Mouse (Mus musculus): ENCODE data around the gene Dap. TPM values are rescaled to one million over a fixed set of nuclear protein-coding genes. Genes with fewer than 3 reads are reported as not detected.

Dap gene
- polyA plus RNA-seq, 1 experiment from 2014 or later: 50.9 TPM

DNA sequence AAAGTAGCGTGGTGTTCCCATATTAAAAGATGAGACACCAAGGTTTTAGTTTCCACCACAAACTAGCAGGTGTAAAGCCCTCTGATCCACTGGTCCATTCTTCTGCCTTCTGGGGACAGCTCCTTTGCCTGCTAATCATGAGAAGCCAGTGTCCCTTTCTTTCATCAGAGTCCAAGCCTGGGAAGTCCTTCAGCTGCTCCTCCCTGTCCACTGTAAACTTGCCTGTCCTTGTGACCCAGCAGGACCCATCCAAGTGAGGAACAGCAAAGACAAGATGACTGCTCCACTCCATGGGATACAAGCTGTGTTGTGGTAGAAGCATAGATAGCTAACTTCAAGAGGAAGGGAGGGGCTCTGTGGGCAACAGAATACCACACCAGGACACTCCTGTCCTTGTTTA is 8.9 kb downstream of the Dap start:
- Histone ChIP-seq H3K27me3 (ENCODE audit: control insufficient read depth, insufficient read depth, low read length) (no peaks in the 10 kb centered on the region), H3K9ac (ENCODE audit: low read depth, low read length) (no peak overlapping the region), H3K4me3 (ENCODE audit: low read depth, low read length) (no peak overlapping the region), H3K9me3 (ENCODE audit: control insufficient read depth, low read length) (no peaks in the 10 kb centered on the region), H3K36me3 (ENCODE audit: control insufficient read depth, insufficient read depth, low read length) (no peaks in the 10 kb centered on the region), H3K27ac (ENCODE audit: low read depth, low read length) (no peak overlapping the region), H3K4me1 (replicated peaks; ENCODE audit: control insufficient read depth, insufficient read depth, low read length) (no peaks in the 10 kb centered on the region), H3K4me2 (replicated peaks; ENCODE audit: low read depth, low read length) (no peak overlapping the region)
- no peak for DNase-seq (ENCODE audit: low spot score)
- 89% methylated on average over 1 of the region's 1 CpGs for WGBS
- no peak for ATAC-seq (ENCODE audit: low FRiP score)

- no peak overlapping the region for H3K4me2 ChIP-seq (replicated peaks; ENCODE audit: low read depth, low read length)
- H3K4me1 ChIP-seq (replicated peaks; ENCODE audit: control insufficient read depth, insufficient read depth, low read length): no peaks in the 10 kb centered on the region
- H3K27me3 ChIP-seq (ENCODE audit: control insufficient read depth, insufficient read depth, low read length): no peaks in the 10 kb centered on the region
- H3K9me3 ChIP-seq (ENCODE audit: control insufficient read depth, low read length): no peaks in the 10 kb centered on the region
- H3K9ac ChIP-seq (ENCODE audit: low read depth, low read length): no peak overlapping the region
- 93% methylated on average over 9 of the region's 9 CpGs for WGBS
- H3K36me3 ChIP-seq (ENCODE audit: control insufficient read depth, insufficient read depth, low read length): no peaks in the 10 kb centered on the region
- H3K27ac ChIP-seq (ENCODE audit: low read depth, low read length): no peak overlapping the region
- ATAC-seq (ENCODE audit: low FRiP score): no peak
- no peak for DNase-seq (ENCODE audit: low spot score)
- H3K4me3 ChIP-seq (ENCODE audit: low read depth, low read length): no peak overlapping the region
Observed at GRCm38 (mm10) chr15:31235794-31236548, 11.9 kb downstream of the Dap start.

GRCm38 (mm10) chr15:31236549-31236907 is 12.4 kb downstream of the Dap start:
- no peak for ATAC-seq (ENCODE audit: low FRiP score)
- 92% methylated on average over 9 of the region's 9 CpGs for WGBS
- Histone ChIP-seq H3K27ac (ENCODE audit: low read depth, low read length) (no peak overlapping the region), H3K9ac (ENCODE audit: low read depth, low read length) (no peak overlapping the region), H3K4me2 (replicated peaks; ENCODE audit: low read depth, low read length) (no peak overlapping the region), H3K9me3 (ENCODE audit: control insufficient read depth, low read length) (no peaks in the 10 kb centered on the region), H3K4me3 (ENCODE audit: low read depth, low read length) (no peak overlapping the region), H3K4me1 (replicated peaks; ENCODE audit: control insufficient read depth, insufficient read depth, low read length) (no peaks in the 10 kb centered on the region), H3K36me3 (ENCODE audit: control insufficient read depth, insufficient read depth, low read length) (no peaks in the 10 kb centered on the region), H3K27me3 (ENCODE audit: control insufficient read depth, insufficient read depth, low read length) (no peaks in the 10 kb centered on the region)
- DNase-seq (ENCODE audit: low spot score): no peak

GRCm38 (mm10) chr15:31237368-31237767 is 13.3 kb downstream of the Dap start:
- no peaks in the 10 kb centered on the region for H3K27me3 ChIP-seq (ENCODE audit: control insufficient read depth, insufficient read depth, low read length)
- H3K36me3 ChIP-seq (ENCODE audit: control insufficient read depth, insufficient read depth, low read length): no peaks in the 10 kb centered on the region
- WGBS: 85% methylated on average over 11 of the region's 11 CpGs
- no peaks in the 10 kb centered on the region for H3K9me3 ChIP-seq (ENCODE audit: control insufficient read depth, low read length)
- ATAC-seq (ENCODE audit: low FRiP score) (no peak), DNase-seq (ENCODE audit: low spot score) (no peak)
- H3K4me2 ChIP-seq (replicated peaks; ENCODE audit: low read depth, low read length): no peak overlapping the region
- no peak overlapping the region for H3K4me3 ChIP-seq (ENCODE audit: low read depth, low read length)
- no peaks in the 10 kb centered on the region for H3K4me1 ChIP-seq (replicated peaks; ENCODE audit: control insufficient read depth, insufficient read depth, low read length)
- no peak overlapping the region for H3K9ac ChIP-seq (ENCODE audit: low read depth, low read length)
- H3K27ac ChIP-seq (ENCODE audit: low read depth, low read length): no peak overlapping the region

DNA sequence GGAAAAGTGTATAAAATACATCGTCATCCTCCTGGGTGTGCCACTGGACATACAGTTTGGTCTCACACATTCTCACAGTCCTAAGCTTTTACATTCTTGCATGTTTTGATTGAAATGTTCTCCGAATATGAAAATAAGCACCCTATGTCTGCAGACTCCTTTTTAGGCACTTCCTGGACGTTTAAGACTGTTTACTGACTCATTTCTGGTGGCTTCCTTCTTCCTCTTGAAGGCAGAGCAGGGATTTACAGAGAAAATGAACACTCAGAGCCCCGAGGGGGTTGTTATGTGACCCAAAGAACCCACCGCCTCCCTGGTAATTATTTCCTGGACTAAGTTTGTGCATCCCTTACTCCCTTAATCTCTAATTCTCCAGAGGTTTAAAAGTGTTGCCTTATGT is 13.8 kb downstream of the Dap start:
- H3K9me3 ChIP-seq (ENCODE audit: control insufficient read depth, low read length): no peaks in the 10 kb centered on the region
- no peak overlapping the region for H3K27ac ChIP-seq (ENCODE audit: low read depth, low read length)
- H3K27me3 ChIP-seq (ENCODE audit: control insufficient read depth, insufficient read depth, low read length): no peaks in the 10 kb centered on the region
- no peak overlapping the region for H3K9ac ChIP-seq (ENCODE audit: low read depth, low read length)
- DNase-seq (ENCODE audit: low spot score) (no peak), ATAC-seq (ENCODE audit: low FRiP score) (no peak)
- no peak overlapping the region for H3K4me3 ChIP-seq (ENCODE audit: low read depth, low read length)
- no peaks in the 10 kb centered on the region for H3K4me1 ChIP-seq (replicated peaks; ENCODE audit: control insufficient read depth, insufficient read depth, low read length)
- H3K4me2 ChIP-seq (replicated peaks; ENCODE audit: low read depth, low read length): no peak overlapping the region
- WGBS: 74% methylated on average over 5 of the region's 5 CpGs
- H3K36me3 ChIP-seq (ENCODE audit: control insufficient read depth, insufficient read depth, low read length): no peaks in the 10 kb centered on the region

- no peak overlapping the region for H3K4me3 ChIP-seq (ENCODE audit: low read depth, low read length)
- ATAC-seq (ENCODE audit: low FRiP score) (no peak), DNase-seq (ENCODE audit: low spot score) (no peak)
- H3K9ac ChIP-seq (ENCODE audit: low read depth, low read length): no peak overlapping the region
- no peaks in the 10 kb centered on the region for H3K4me1 ChIP-seq (replicated peaks; ENCODE audit: control insufficient read depth, insufficient read depth, low read length)
- no peaks in the 10 kb centered on the region for H3K36me3 ChIP-seq (ENCODE audit: control insufficient read depth, insufficient read depth, low read length)
- H3K27ac ChIP-seq (ENCODE audit: low read depth, low read length): no peak overlapping the region
- H3K9me3 ChIP-seq (ENCODE audit: control insufficient read depth, low read length): no peaks in the 10 kb centered on the region
- H3K4me2 ChIP-seq (replicated peaks; ENCODE audit: low read depth, low read length): no peak overlapping the region
- no peaks in the 10 kb centered on the region for H3K27me3 ChIP-seq (ENCODE audit: control insufficient read depth, insufficient read depth, low read length)
- 76% methylated on average over 11 of the region's 11 CpGs for WGBS
Observed at GRCm38 (mm10) chr15:31238611-31239010, 14.5 kb downstream of the Dap start.

- Histone ChIP-seq H3K4me1 (replicated peaks; ENCODE audit: control insufficient read depth, insufficient read depth, low read length) (no peaks in the 10 kb centered on the region), H3K36me3 (ENCODE audit: control insufficient read depth, insufficient read depth, low read length) (no peaks in the 10 kb centered on the region), H3K4me3 (ENCODE audit: low read depth, low read length) (no peak overlapping the region), H3K27ac (ENCODE audit: low read depth, low read length) (no peak overlapping the region), H3K9me3 (ENCODE audit: control insufficient read depth, low read length) (no peaks in the 10 kb centered on the region), H3K9ac (ENCODE audit: low read depth, low read length) (no peak overlapping the region), H3K27me3 (ENCODE audit: control insufficient read depth, insufficient read depth, low read length) (no peaks in the 10 kb centered on the region), H3K4me2 (replicated peaks; ENCODE audit: low read depth, low read length) (no peak overlapping the region)
- 90% methylated on average over 13 of the region's 13 CpGs for WGBS
- ATAC-seq (ENCODE audit: low FRiP score) (no peak), DNase-seq (ENCODE audit: low spot score) (no peak)
Observed at GRCm38 (mm10) chr15:31239713-31240112, 15.6 kb downstream of the Dap start.

DNA sequence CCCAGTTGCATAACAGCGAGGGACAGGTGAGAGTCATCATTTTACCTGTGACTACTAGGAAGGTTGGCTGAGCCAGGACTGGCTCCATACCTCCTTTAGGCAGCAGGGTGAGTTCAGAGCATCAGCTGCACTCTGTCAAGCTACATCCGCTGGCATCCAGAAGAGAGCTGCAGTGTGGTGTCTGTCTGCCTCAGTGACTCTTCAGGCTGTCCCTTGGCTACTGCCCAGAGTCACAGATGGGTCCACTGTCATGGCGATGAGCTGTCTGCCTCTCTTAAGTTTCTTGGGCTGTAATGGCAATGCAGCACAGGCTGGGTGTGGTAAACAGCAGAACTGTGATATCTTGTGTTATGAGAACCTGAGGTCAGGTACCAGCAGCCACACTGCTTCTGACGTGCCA is 16.1 kb downstream of the Dap start:
- DNase-seq (ENCODE audit: low spot score) (no peak), ATAC-seq (ENCODE audit: low FRiP score) (no peak)
- Histone ChIP-seq H3K4me2 (replicated peaks; ENCODE audit: low read depth, low read length) (no peak overlapping the region), H3K36me3 (ENCODE audit: control insufficient read depth, insufficient read depth, low read length) (no peaks in the 10 kb centered on the region), H3K9me3 (ENCODE audit: control insufficient read depth, low read length) (no peaks in the 10 kb centered on the region), H3K9ac (ENCODE audit: low read depth, low read length) (no peak overlapping the region), H3K4me3 (ENCODE audit: low read depth, low read length) (no peak overlapping the region), H3K4me1 (replicated peaks; ENCODE audit: control insufficient read depth, insufficient read depth, low read length) (no peaks in the 10 kb centered on the region), H3K27me3 (ENCODE audit: control insufficient read depth, insufficient read depth, low read length) (no peaks in the 10 kb centered on the region), H3K27ac (ENCODE audit: low read depth, low read length) (no peak overlapping the region)
- 93% methylated on average over 4 of the region's 4 CpGs for WGBS

- Histone ChIP-seq H3K27ac (ENCODE audit: low read depth, low read length) (no peak overlapping the region), H3K4me1 (replicated peaks; ENCODE audit: control insufficient read depth, insufficient read depth, low read length) (no peaks in the 10 kb centered on the region), H3K4me3 (ENCODE audit: low read depth, low read length) (no peak overlapping the region), H3K9ac (ENCODE audit: low read depth, low read length) (no peak overlapping the region), H3K27me3 (ENCODE audit: control insufficient read depth, insufficient read depth, low read length) (no peaks in the 10 kb centered on the region), H3K9me3 (ENCODE audit: control insufficient read depth, low read length) (no peaks in the 10 kb centered on the region), H3K36me3 (ENCODE audit: control insufficient read depth, insufficient read depth, low read length) (no peaks in the 10 kb centered on the region), H3K4me2 (replicated peaks; ENCODE audit: low read depth, low read length) (no peak overlapping the region)
- ATAC-seq (ENCODE audit: low FRiP score) (no peak), DNase-seq (ENCODE audit: low spot score) (no peak)
- WGBS: 89% methylated on average over 10 of the region's 10 CpGs
Observed at GRCm38 (mm10) chr15:31243260-31243659, 19.1 kb downstream of the Dap start.

Measured in hindbrain, embryonic 11.5 days (tissue).